Comparison of ENCODE assay signal across 8 mouse cellular contexts in the genomic region with DNA sequence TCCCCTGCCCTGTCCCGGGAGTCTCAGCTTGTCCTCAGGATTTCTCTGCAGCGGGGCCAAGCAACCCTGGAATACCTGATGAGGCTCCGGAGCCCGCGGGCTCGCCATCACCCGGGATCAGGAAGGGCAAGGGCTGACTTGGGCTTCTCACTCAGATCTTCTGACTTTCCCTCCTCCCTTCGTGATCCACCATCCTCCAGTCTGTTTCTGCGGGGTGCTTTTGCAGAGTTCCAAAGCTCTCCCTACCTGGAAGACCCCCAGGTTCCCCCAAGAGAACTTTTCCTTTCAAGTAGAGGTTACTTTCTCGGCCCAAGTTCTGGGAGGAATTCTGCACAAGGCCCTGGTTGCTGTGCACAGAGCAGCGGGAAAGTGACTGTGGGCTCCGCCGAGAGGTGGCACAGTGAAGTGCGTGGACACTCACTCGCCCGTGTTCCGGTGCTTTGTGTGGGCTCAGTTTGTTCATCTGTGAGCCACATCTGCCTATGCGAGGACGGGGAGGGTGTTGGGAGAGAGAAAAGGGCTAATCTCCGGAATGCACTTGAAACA. TPM values are rescaled to one million over a fixed set of nuclear protein-coding genes. Genes with fewer than 3 reads are reported as not detected.
A peak's percentile ranks its signal among the peaks of the same experiment; 100 is the strongest.
DNase-seq lines count a peak whose midpoint lies in the region; ATAC-seq lines count a peak whose summit lies in the region.

No protein-coding gene starts in this region.

- peak overlapping the region; percentile 91 for H3K4me3 ChIP-seq in embryonic facial prominence, embryonic 15.5 days (replicated peaks)
- peak overlapping the region; percentile 86 for H3K4me3 ChIP-seq in heart, embryonic 11.5 days (ENCODE audit: low read depth, low read length)
- peak overlapping the region; percentile 87 for H3K4me3 ChIP-seq in kidney, embryonic 16.5 days (ENCODE audit: low read length)
- H3K4me3 ChIP-seq in liver, embryonic 15.5 days (replicated peaks): peak overlapping the region; percentile 76
- peak overlapping the region; percentile 87 for H3K4me3 ChIP-seq in neural tube, embryonic 13.5 days

- H3K27ac ChIP-seq in embryonic facial prominence, embryonic 15.5 days (replicated peaks): peak overlapping the region; percentile 85
- H3K27ac ChIP-seq in heart, embryonic 11.5 days (ENCODE audit: low read depth, low read length): peak overlapping the region; percentile 89
- peak overlapping the region; percentile 89 for H3K27ac ChIP-seq in kidney, embryonic 16.5 days (ENCODE audit: low read length)
- H3K27ac ChIP-seq in liver, embryonic 15.5 days (replicated peaks): peak overlapping the region; percentile 86
- peak overlapping the region; percentile 69 for H3K27ac ChIP-seq in neural tube, embryonic 13.5 days (replicated peaks)

- no peak for ATAC-seq in embryonic facial prominence, embryonic 15.5 days (ENCODE audit: insufficient number of reproducible peaks, low FRiP score, low TSS enrichment, low read depth)
- no peak for ATAC-seq in heart, embryonic 11.5 days (replicated peaks; ENCODE audit: insufficient number of reproducible peaks, low FRiP score, low TSS enrichment)
- ATAC-seq in kidney, embryonic 16.5 days (ENCODE audit: low FRiP score, low TSS enrichment): peak; percentile 10; the same call in 1 of the 2 replicates
- ATAC-seq in liver, embryonic 15.5 days (ENCODE audit: insufficient read depth): no peak
- ATAC-seq in neural tube, embryonic 13.5 days (ENCODE audit: low read depth): peak; percentile 33; the same call in 1 of the 2 replicates

- H3K9me3 ChIP-seq in embryonic facial prominence, embryonic 15.5 days (replicated peaks): no peaks in the 10 kb centered on the region
- H3K9me3 ChIP-seq in heart, embryonic 11.5 days (replicated peaks; ENCODE audit: control insufficient read depth, low read length): no peaks in the 10 kb centered on the region
- H3K9me3 ChIP-seq in kidney, embryonic 16.5 days (ENCODE audit: low read length): no peaks in the 10 kb centered on the region
- H3K9me3 ChIP-seq in liver, embryonic 15.5 days (replicated peaks): no peaks in the 10 kb centered on the region
- no peaks in the 10 kb centered on the region for H3K9me3 ChIP-seq in neural tube, embryonic 13.5 days

- peaks cover 14% of the 10 kb centered on the region; the same call in 1 of the 2 replicates for H3K4me1 ChIP-seq in embryonic facial prominence, embryonic 15.5 days
- H3K4me1 ChIP-seq in heart, embryonic 11.5 days (ENCODE audit: control insufficient read depth, insufficient read depth, low read length): peaks cover 9% of the 10 kb centered on the region
- H3K4me1 ChIP-seq in kidney, embryonic 16.5 days (ENCODE audit: insufficient read depth, low read length): peaks cover 19% of the 10 kb centered on the region
- H3K4me1 ChIP-seq in liver, embryonic 15.5 days (replicated peaks): peaks cover 29% of the 10 kb centered on the region
- peaks cover 24% of the 10 kb centered on the region for H3K4me1 ChIP-seq in neural tube, embryonic 13.5 days (replicated peaks)

- H3K9ac ChIP-seq in embryonic facial prominence, embryonic 15.5 days: peak overlapping the region; percentile 70
- peak overlapping the region; percentile 90 for H3K9ac ChIP-seq in heart, embryonic 11.5 days (ENCODE audit: low read depth, low read length)
- peak overlapping the region; percentile 90 for H3K9ac ChIP-seq in kidney, embryonic 16.5 days (replicated peaks; ENCODE audit: low read length)
- H3K9ac ChIP-seq in liver, embryonic 15.5 days: peak overlapping the region; percentile 76
- H3K9ac ChIP-seq in neural tube, embryonic 13.5 days: peak overlapping the region; percentile 87

- H3K4me2 ChIP-seq in embryonic facial prominence, embryonic 15.5 days (replicated peaks): peak overlapping the region; percentile 94
- peak overlapping the region; percentile 91 for H3K4me2 ChIP-seq in heart, embryonic 11.5 days
- peak overlapping the region; percentile 90 for H3K4me2 ChIP-seq in kidney, embryonic 16.5 days (replicated peaks; ENCODE audit: low read depth, low read length)
- peak overlapping the region; percentile 100 for H3K4me2 ChIP-seq in liver, embryonic 15.5 days
- H3K4me2 ChIP-seq in neural tube, embryonic 13.5 days: peak overlapping the region; percentile 99

- H3K27me3 ChIP-seq in embryonic facial prominence, embryonic 15.5 days: no peaks in the 10 kb centered on the region
- no peaks in the 10 kb centered on the region for H3K27me3 ChIP-seq in heart, embryonic 11.5 days (ENCODE audit: control insufficient read depth, insufficient read depth, low read length)
- no peaks in the 10 kb centered on the region for H3K27me3 ChIP-seq in kidney, embryonic 16.5 days (ENCODE audit: insufficient read depth, low read length)
- H3K27me3 ChIP-seq in liver, embryonic 15.5 days: no peaks in the 10 kb centered on the region
- H3K27me3 ChIP-seq in neural tube, embryonic 13.5 days: no peaks in the 10 kb centered on the region

- WGBS in embryonic facial prominence, embryonic 15.5 days: under 1% methylated on average over 20 of the region's 20 CpGs
- WGBS in heart, embryonic 11.5 days (ENCODE audit: insufficient replicate concordance): 0% methylated on average over 20 of the region's 20 CpGs
- under 1% methylated on average over 20 of the region's 20 CpGs for WGBS in kidney, embryonic 16.5 days
- WGBS in liver, embryonic 15.5 days (ENCODE audit: insufficient replicate concordance): 1% methylated on average over 20 of the region's 20 CpGs
- WGBS in neural tube, embryonic 13.5 days: 1% methylated on average over 20 of the region's 20 CpGs

- H3K36me3 ChIP-seq in embryonic facial prominence, embryonic 15.5 days: no peaks in the 10 kb centered on the region
- no peaks in the 10 kb centered on the region for H3K36me3 ChIP-seq in heart, embryonic 11.5 days (ENCODE audit: control insufficient read depth, insufficient read depth, low read length)
- no peaks in the 10 kb centered on the region for H3K36me3 ChIP-seq in kidney, embryonic 16.5 days (ENCODE audit: insufficient read depth, low read length)
- no peaks in the 10 kb centered on the region for H3K36me3 ChIP-seq in liver, embryonic 15.5 days (replicated peaks)
- no peaks in the 10 kb centered on the region for H3K36me3 ChIP-seq in neural tube, embryonic 13.5 days

- DNase-seq in CD4-positive helper T cell, adult 2 months (ENCODE audit: low read depth, low spot score): peak; percentile 59
- peak; percentile 59 to 66 for DNase-seq in adrenal gland, postnatal 36 days
- DNase-seq in testis, postnatal 10 days (ENCODE audit: low spot score): peak; percentile 68

RNA-seq across cellular contexts. Expression of a gene that starts 0.6 kb away (rescaled TPM):
- 10 to 100 TPM; 71.3 to 80.1 TPM for total RNA-seq in adrenal gland, postnatal 36 days (2021)
- 31.1 and 34.4 TPM in 2 replicates for polyA plus RNA-seq in embryonic facial prominence, embryonic 15.5 days (2015; fragmentation: Nextera tagmentation; extraction: Ambion mirVana)
- polyA plus RNA-seq in heart, embryonic 11.5 days (2014; fragmentation: Nextera tagmentation; extraction: Ambion mirVana): 42.7 and 47.2 TPM in 2 replicates
- 44.8 and 45.9 TPM in 2 replicates for polyA plus RNA-seq in kidney, embryonic 16.5 days (2015; fragmentation: Nextera tagmentation; extraction: Ambion mirVana)
- 93.8 and 100 TPM in 2 replicates for polyA plus RNA-seq in liver, embryonic 15.5 days (2015; fragmentation: Nextera tagmentation; extraction: Ambion mirVana)
- polyA plus RNA-seq in neural tube, embryonic 13.5 days (2015; fragmentation: Nextera tagmentation; extraction: Ambion mirVana): 21.4 and 25.8 TPM in 2 replicates

Comparison
In these comparisons a context has a peak if more than half of its experiments do, and no peak if none do; other contexts are left out.
1. ATAC-seq: peak in kidney, embryonic 16.5 days (single experiment) and neural tube, embryonic 13.5 days (single experiment); none in embryonic facial prominence, embryonic 15.5 days (single experiment), heart, embryonic 11.5 days (single experiment) and liver, embryonic 15.5 days (single experiment).
2. Peak in every context shown above with its lines, with median percentiles within 50 percentile points of each other: DNase-seq, H3K27ac ChIP-seq, H3K4me2 ChIP-seq, H3K4me3 ChIP-seq and H3K9ac ChIP-seq.